Mouse (Mus musculus): Measurements from ENCODE around the gene Cacna1f.

DNA sequence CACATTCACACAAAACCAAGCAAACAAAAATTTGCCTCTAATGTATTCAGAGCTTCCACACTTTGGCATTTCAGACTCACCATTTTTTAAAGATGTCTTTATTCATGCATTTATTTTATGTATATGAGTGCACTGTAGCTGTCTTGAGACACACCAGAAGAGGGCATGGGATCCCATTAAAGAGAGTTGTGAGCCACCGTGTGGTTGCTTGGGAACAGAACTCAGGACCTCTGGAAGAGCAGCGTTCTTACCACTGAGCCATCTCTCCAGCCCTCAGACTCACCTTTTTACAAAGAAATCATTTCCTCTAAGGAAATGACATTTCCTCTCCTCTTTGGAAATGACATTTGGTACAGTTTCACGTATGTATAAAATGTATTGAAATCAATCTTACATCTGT is 72.1 kb downstream of the Cacna1f start:
- no peak for TF ChIP-seq CTCF (IDR thresholded peaks at IDR 0.05; ENCODE audit: control insufficient read depth, insufficient read depth, insufficient read length)
- no peak for TF ChIP-seq MAX (IDR thresholded peaks at IDR 0.05)
- no peak for TF ChIP-seq MYOG (IDR thresholded peaks at IDR 0.05; ENCODE audit: control insufficient read depth, extremely low read depth, insufficient read length)
- TF ChIP-seq MYOD1 (IDR thresholded peaks at IDR 0.05; ENCODE audit: control insufficient read depth, insufficient read length, low read depth), result no peak
